Mouse (Mus musculus): Measurements from ENCODE around the gene Mdga1.

The Mdga1 gene

DNA sequence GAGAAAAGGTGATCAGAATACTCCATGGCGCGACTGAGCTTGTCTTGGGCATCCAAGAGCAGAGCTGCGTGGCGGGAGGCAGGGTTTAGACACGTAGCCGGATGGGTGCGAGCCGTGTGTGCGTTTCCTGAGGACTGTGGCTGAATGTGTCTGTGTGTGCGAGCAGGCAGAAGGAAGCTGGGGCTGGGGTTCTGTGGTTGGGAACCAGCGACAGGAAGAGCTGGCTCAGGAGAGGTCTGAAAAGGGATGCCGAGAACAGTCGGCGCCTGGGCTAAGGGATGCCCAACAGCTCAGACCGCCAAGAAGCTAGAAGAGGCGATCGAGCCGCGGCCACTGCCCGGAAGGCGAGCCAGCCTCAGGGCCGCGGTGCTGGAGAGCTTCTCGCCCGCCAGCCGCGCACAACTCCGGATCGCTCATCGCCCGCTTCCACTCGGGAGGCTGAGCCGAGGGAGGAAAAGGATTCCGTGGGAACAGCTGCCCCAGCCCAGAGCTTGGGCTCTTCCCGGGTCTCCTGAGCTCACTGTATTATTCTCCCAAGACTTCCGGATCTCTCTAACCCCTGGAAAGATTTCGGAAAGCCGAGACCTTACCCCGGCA lies 83.1 kb downstream of the Mdga1 start:
- no peak for DNase-seq (ENCODE audit: low spot score in 2 of 2)

DNA sequence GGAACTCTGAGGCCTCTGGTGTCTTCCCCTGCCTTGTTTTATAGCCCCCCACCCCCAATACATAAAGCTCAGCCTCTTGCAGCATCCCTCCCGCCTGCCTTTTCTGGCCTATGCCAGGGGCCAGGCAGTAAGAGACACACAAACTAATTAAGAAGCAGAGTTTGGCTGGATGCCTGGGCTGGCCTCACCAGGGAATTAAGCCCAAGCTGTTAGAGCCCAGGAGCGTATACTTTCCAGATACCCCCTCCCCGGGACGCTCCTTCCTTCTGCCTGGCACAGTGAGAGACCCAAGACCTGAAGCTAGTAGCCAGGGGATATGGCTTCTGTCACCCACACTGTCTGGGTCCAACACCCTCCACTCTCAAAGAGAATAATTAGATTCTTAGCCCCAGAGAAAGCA lies 83.8 kb downstream of the Mdga1 start:
- no peak for DNase-seq (ENCODE audit: low spot score in 2 of 2)

DNA sequence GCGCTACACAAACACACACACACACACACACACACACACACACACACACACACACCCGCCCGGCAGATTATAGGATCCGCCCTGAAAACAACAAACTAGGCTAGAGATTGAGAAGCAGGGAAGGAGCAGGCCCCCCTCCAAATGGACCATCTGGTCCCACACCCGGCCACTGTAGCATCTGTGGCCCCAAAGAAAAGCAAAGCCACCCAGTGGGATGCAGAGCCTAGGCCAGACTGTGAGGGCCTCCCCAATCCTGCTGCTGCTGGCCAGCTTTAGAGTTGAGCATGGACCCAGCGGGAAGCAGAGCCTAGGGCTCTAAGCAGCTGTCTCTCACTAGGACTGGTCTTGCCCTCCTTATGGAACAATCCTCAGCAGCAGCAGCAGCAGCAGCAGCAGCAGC lies 85.3 kb downstream of the Mdga1 start:
- DNase-seq (ENCODE audit: low spot score in 2 of 2) = no peak

DNA sequence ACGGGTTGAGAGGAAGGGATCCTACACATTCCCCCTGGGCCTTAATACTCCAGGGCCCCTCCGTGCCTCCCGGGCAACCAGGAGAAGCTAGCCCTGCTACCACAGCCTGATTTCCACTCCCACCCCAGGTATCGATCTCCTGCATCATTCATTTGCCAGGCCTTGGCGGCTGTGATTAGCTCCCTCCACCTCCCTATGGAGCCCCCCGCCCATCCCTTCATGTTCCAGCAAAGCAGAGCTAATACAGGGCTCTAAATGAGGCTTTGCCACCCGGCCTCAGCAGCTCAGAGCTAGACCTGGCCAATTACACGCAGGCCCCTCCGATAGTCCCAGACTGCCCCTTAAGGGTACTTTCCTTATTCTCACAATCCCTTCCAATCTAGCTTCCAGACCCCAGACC lies 86.5 kb downstream of the Mdga1 start:
- DNase-seq (ENCODE audit: low spot score in 2 of 2) = no peak

DNA sequence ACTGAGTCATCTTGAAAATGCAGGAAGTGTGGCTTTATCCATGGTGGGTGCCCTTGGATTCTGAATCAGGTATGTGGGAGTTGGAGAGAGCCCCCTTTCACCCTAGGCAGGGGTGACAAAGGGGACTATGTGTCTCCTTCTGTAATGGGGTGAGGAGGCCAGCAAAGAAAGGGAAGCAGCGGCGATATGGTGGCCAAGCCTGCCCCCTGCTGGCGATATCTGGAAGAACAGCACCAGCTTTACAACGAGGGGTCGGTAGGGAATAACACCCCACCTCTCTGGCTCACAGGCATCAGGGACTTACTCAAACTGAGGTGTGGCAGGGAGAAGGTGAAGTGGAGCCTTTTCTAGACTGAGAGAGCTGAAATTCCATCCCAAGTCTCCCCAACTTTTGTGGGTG lies 87.0 kb downstream of the Mdga1 start:
- peak; percentile 13 to 29 for DNase-seq (ENCODE audit: low spot score in 2 of 2)

DNA sequence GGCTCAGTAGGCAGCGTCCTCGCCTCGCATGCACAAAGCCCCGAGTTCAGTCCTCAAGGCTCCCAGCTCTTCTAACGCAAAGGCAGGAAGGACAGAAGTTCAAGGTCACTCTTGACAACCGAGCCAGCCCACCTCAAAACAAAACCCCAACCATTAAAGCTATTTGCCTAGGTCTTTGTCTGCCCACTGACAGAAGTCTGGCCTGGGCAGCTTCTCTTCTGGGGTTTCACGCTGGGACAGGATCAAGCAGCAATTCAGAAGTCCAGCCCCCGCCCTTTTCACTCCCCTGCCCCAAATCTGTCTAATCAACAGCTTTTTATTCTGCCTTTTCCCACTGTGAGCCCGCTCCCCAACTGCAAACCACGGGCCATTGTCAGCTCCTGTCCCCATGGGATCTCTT lies 89.6 kb downstream of the Mdga1 start:
- DNase-seq (ENCODE audit: low spot score in 2 of 2) = no peak

DNA sequence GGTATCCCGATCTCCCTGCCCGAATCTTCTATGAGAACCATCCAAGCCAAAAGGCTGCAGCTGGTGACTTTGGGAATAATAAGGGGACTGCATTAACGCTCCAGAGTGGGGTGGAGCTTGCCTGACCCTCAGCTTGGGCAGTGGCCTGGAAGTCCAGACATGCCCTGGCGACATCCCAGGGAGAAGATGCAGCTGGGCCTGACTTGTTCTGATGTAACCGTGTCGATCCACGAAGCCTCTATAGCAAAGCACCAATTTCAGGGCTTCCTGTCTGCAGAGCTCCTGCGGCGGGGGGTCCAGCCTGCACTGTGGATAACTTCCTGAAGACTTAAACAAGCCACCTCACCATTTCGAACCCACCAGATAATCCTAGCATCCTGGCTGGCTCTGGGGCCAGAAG lies 90.9 kb downstream of the Mdga1 start:
- DNase-seq (ENCODE audit: low spot score in 2 of 2) = no peak

DNA sequence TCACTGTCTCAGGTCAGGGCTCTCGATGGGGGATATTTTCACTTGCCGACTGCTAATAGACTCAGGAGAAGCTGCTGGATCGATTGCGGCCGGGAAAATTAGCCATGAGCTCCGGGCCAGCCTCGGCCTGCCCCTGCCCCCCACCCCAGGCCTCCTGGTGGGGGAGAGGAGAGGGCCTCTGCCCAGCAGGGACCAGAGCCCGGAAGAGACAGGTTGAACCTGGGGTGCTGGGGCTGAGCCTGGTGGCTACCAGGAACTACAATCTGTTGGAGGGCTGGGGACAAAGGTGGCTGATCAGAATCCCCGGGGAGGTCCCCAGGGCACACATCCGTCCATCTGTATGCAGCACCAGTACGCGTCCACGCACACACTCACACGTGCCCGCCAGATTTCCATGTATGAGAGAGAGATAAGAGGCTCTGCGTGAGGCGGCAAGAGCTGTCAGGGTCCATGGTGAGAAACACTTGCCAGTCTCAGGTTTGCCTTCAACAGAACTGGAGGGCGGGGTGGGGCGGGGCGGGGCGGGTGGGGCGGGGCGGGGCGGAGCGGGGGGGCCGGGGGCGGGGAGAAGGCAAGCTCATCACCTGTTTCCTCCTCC lies 95.7 kb downstream of the Mdga1 start:
- DNase-seq (ENCODE audit: low spot score in 2 of 2) = no peak

DNA sequence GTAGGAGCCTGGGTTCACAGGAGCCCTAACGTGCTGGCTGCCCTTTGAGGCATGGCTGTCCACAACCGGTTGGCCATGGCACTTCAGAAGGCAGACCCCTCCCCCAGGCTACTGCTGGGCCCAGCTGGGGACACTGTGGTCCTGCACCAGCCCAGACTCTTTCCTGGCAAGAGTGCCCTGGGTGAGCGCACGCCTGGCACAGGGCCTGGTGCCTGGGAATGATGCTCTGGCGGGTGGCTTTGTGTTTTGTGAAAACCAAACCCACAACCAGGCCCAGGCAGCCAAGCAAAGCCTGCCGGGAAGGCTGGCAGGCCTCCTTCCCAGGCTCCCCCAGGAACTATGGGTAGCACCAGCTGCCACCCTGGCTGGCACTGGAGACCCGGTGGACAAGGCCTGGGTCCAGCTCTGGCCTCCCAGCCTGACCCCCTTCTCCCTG lies 96.3 kb downstream of the Mdga1 start:
- DNase-seq (ENCODE audit: low spot score in 2 of 2) = no peak

DNA sequence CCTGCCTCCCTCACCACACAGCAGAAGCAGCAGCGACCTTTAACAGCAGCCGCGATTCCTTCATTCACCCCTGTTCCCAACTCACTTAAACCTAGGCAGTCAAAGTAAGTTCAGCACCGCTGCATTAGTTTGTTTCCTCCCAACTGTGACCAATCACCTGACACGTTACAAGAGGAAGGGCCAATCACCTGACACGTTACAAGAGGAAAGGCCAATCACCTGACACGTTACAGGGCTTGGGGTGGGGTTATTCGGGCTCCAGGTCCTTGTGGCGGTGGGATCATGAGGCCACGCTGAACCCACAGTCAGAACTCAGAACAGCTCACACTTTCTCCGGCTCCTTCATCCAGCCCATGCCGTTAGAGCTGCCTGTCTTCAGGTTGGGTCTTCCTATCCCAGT lies 99.6 kb downstream of the Mdga1 start:
- no peak for DNase-seq (ENCODE audit: low spot score in 2 of 2)

DNA sequence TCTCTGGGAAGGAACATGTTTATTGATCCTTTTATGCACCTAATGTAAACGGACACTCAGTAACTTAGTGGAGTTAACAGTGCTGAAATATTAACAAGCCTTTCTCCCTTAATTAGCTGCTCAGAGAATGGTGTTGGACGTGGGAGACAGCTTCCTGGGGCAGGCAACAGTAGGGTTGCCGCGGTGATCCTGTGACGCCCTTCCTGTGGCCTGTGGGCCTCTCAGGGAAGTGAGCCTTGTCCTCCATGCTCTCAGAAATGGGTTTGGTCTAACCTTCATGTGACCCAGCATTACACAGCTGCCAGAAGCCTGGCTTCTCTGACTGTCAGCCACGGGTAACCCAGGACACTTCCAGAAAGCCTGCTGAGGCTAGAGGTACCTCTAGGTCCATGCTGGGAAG lies 104.0 kb downstream of the Mdga1 start:
- no peak for DNase-seq (ENCODE audit: low spot score in 2 of 2)

DNA sequence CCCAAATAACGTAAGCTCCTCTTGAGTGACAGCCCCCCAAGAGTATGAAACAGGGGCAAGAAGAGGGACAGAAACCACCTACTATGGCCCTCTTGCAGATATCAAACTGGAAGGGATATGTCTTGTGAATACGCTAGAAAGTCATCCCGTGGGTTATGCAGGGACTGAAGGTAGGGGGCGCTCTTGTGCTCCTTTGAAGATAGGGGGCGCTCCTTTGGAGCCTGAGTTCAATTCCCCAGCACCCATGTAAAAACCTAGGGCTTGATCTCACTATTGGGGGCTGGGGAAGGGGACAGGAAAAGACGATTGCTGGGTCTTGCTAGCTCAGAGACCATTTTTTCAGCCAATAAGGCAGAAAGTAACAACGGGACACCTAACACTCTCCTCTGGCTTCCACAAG lies 105.4 kb downstream of the Mdga1 start:
- DNase-seq (ENCODE audit: low spot score in 2 of 2) = no peak

DNA sequence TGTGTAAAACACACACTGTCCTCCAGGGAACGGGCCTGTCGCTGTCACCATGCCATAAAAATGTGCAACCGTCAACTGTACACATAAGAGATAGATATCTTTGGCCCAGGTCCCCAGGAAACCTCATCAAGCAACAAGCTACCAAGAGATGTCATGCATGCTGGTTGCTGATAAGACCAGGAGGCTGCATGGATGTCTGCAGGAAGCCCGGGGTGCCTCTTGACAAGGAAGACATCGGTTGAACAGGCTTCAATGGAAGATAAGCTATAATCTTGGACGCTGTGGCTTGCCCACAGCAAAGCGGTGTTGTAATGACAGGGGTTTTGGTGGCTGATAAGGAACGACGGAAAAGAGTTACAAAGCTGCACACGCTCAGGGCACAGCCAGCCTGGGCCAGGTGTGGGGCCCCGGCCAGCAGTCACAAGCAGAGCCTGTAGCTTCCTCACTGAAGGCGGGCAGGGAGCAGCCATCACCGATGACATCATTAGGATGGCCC lies 110.1 kb downstream of the Mdga1 start:
- DNase-seq (ENCODE audit: low spot score in 2 of 2) = peak; percentile 41 to 56

DNA sequence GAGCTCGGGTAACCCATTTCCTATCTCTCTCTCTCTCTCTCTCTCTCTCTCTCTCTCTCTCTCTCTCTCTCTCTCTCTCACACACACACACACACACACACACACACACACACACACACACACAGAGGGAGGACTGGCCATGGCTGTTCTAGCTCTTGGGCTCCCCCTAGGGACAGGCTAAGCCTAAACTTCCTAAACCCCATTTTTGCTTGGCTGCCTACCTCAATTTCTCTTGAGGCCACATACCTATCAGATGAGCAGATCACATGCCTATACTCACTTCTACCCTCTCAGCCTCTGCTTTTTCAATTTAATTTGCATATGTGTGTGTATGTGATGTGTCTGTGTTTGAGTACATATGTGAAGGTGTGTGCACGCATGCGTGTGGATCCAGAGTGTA lies 111.1 kb downstream of the Mdga1 start:
- DNase-seq (ENCODE audit: low spot score in 2 of 2) = peak in 1 of 2 experiments; percentile 26

DNA sequence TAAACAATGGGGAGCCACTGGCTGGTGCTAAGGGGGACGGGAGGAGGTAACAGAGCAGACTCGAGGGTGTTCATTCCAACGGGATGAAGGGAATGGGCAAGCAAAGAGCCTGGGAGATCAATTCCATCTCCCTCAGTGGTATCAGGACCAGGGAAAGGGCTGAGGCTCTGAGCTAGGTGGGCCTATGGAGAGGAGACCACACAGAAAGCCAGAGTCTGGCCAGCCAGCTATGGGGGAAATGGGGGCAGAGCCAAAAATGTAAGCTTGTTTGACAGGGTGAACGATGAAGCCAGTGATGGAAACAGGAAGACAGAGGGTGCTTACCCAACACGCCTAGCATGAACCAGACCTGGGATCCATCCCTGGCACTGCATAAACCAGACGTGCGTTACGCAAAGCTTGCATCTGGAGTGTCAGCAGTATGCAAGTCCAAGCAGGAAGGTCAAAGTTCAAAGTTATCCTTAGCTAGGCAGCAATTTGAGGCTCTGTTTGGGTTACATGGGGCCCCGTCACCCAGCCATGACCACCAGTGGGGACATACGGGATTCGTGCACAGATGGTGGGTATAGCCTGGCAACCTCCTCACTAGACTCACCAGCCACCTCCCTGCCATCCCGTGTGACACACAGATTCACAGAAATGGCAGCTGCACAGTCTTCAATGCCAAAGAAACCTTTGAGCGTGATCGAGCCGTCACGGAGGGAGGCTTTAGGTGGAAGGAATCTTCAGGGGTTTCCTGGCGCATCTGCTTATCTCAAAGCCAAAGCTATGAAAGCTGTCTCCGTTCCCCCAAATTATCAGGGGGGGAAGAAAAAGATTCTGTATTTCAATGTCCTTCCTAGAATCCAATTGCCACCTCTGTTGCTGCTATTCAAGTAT lies 113.9 kb downstream of the Mdga1 start:
- DNase-seq (ENCODE audit: low spot score in 2 of 2) = no peak

DNA sequence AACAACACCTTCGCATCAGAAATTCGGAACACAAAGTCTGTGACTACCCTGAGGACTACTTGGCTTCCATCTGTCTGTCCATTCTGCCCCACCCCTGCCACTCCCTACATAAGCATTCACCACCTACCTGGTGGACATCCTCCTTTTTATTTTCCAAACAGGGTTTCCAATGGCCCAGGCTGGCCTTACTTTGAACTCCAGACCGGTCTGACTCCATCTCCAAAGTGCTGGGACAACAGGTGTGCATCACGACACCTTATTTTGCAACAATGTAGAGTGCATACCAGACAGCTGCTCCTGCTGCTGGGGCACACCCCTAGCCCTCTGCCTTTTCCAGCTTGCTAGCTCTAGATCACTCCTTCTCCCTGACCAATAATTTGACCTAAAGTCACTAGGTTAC lies 115.1 kb downstream of the Mdga1 start:
- DNase-seq (ENCODE audit: low spot score in 2 of 2) = no peak

DNA sequence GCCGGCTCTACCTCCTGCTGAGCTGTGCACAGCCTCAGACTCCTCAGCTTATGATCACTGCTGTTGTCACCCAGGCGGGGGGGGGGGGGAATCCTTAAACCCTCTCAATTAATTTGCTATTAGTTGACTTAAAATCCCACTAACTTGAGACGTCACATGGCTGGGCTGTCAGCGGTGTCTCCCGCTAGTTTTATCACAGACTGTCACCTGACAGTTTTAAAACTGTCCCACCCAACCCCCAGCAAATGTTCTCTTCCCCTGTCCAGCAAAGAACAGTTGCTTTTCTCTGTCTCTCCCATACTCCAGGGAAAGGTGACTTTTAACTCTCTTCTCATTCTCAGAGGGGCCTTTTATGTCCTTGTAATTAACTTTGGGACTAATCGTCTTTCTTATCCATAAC lies 115.5 kb downstream of the Mdga1 start:
- no peak for DNase-seq (ENCODE audit: low spot score in 2 of 2)

DNA sequence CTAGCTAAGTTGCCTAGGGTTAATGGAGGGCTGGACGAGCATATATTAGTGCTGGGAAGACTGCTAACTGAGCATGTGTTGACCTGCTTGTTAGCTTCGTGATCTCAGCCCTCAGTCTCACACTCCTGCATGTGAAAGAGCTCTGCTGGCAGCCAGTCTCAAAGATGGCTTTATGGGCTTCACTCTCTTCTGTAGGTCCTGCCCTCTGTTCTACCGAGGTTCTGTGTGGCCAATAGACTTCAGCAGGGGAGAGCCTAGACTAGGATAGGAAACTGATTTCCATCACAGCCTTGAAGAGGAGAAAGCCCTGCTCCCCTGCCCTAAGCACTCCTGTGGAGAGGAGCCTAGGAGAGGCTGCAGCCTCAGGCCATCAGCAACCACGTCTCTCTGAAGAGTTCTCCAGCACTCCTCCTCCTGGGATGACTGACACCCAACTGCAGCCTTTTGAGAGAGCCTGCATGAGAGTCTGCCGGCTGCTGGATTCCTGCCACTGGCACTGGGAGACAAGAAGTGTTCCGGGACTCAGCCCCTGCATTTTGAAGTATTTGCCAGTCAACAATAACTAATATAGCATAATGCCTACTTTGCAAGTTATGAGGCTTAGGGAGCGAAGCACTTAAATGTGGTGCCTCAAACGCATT lies 116.9 kb downstream of the Mdga1 start:
- no peak for DNase-seq (ENCODE audit: low spot score in 2 of 2)

DNA sequence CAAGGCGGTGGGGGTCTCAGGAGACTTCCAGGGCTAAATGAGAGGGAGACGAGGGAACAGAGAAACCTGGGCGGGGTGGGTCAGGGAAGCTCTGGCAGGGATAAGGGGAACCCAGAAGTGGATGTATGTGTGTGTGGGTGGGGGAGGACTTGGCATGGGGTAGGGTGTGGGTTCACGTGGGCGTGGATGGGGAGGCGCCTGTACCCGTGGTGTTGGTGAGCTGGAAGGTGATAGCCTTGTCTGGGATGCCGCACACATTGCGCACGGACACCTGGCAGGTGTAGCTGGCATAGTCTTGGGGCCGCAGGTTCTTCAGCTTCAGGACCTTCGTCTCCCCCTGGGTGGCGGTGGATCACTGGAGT lies 120.5 kb downstream of the Mdga1 start:
- no peak for DNase-seq (ENCODE audit: low spot score in 2 of 2)

DNA sequence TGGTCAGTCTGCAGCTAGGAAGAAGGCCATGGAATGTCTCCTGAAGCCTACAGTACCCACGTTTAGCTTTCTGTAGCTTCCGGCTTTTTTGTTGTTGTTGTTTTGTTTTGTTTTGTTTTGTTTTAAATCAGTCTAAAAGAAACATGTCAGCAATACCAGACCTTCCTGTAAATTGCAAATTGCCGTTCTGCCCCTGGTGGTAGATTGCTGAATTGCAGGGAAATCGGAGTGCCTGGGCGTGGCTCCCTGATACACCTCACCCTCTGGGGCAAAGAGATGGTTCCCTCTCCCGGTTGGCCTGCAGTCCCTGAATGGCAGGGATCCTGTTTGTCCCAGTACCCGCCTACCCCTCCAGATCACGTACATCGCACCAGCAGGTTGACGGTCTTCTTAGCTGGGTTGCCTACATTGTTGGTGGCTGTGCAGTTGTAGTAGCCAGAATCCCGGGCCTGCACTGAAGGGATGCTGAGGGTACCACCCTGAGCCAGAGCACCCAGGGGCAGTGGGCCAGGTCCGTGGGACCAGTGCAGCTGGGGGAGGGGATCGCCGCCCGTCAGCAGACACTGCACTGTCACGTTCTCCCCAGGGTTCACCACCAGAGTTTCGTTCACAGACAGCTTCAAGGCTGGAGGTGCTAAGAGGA lies 121.0 kb downstream of the Mdga1 start:
- DNase-seq (ENCODE audit: low spot score in 2 of 2) = peak; percentile 31 to 49

DNA sequence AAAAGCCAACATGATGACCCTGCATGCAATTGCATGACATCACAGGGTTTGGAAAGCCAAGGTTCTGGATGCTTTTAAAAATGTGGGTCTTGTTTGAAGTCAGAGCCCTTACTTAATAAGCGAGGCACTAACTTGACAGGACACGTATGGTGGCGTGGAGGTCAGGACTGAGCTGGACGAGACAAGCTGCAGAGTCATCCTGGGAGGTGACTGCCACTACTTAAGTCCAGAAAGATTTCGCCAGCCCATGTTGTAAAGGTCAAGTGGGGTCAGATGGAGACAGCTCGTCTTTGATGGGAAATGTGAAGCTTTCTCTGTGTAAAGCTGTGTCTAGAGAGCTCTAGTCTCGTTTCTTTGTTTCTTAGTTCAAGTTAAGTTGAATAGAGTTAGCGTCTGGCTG lies 122.6 kb downstream of the Mdga1 start:
- no peak for DNase-seq (ENCODE audit: low spot score in 2 of 2)

DNA sequence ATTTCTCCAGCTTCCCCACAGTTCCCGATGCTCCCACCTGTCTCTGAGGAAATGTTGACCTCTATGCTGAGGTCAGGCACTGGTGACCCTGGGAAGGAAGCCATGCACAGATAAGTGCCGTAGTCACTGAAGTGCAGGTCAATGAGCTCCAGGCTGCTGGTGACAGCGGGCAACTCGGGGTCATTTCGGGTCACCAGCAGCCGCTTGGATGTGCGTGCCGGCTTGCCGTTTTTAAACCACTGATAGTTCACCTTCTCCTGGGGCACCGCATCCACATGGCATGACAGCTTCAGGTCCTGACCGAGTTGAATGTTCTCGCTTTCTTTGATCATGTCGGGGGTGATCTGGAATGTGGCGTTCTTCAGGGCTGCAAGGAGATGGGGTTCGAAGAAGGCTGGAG lies 123.6 kb downstream of the Mdga1 start:
- DNase-seq (ENCODE audit: low spot score in 2 of 2) = no peak

All from spleen, postnatal 36 days (tissue).